Mouse (Mus musculus): ENCODE measurements around the gene Hspa5.

- no peak for TF ChIP-seq CTCF (IDR thresholded peaks at IDR 0.05; ENCODE audit: borderline replicate concordance, extremely low read depth, insufficient read depth, insufficient read length)
- no peak for TF ChIP-seq POLR2A (IDR thresholded peaks at IDR 0.05; ENCODE audit: borderline replicate concordance, extremely low read depth, insufficient read depth, insufficient read length, poor library complexity, severe bottlenecking)
Measured at GRCm38 (mm10) chr2:34736626-34737025, 35.1 kb upstream of the Hspa5 start.

Data from brain, embryonic 14.5 days (tissue).